Mouse (Mus musculus) CH12.LX (cell line): ENCODE measurements around the gene Igsf8. TPM values are rescaled to one million over a fixed set of nuclear protein-coding genes. Genes with fewer than 3 reads are reported as not detected.

Experiments used
- DNase-seq: peaks from one replicate; pipeline ENCODE4 v3.0.0-alpha.2; 2013; ENCODE audit errors: extremely low read depth
- H3K27ac ChIP-seq: 2 replicates; pipeline ENCODE4 v1.5.1; 2012; ENCODE audit warnings: low read depth, mild to moderate bottlenecking, control low read depth, moderate library complexity; ENCODE audit not compliant: insufficient read depth
- H3K27me3 ChIP-seq: replicated peaks from 2 replicates; pipeline ENCODE3; 2012; ENCODE audit warnings: inconsistent platforms
- H3K36me3 ChIP-seq, 2 experiments: replicated peaks in 1 of 2; 2 replicates each; pipeline versions ENCODE3 to v1.6.1; 2012; ENCODE audit warnings: inconsistent platforms in 1 of 2, low read length in 1 of 2, mild to moderate bottlenecking in 1 of 2, mixed read lengths in 1 of 2, moderate library complexity in 1 of 2; ENCODE audit not compliant: control insufficient read depth in 1 of 2, insufficient read depth in 1 of 2
- H3K4me1 ChIP-seq, 2 experiments: 2 replicates each; pipeline ENCODE4 v1.6.1; 2012; ENCODE audit warnings: inconsistent platforms in 1 of 2, moderate library complexity in 1 of 2; ENCODE audit not compliant: insufficient read depth in 2 of 2, control insufficient read depth in 1 of 2
- H3K4me2 ChIP-seq: 2 replicates; pipeline ENCODE4 v1.6.1; 2012; ENCODE audit warnings: low read depth, mild to moderate bottlenecking, control low read depth; ENCODE audit not compliant: poor library complexity, insufficient read depth, severe bottlenecking
- H3K4me3 ChIP-seq, 3 experiments: fragments of 150-350 bp in 1 of 3; sonication (generic) in 1 of 3; replicated peaks in 1 of 3; 2 replicates each; pipeline versions ENCODE3 to v1.5.1; 2011 to 2012; ENCODE audit warnings: low read depth in 2 of 3, low read length in 2 of 3, mild to moderate bottlenecking in 2 of 3, moderate library complexity in 2 of 3, control low read depth in 1 of 3, improper control_type of control experiment in 1 of 3, inconsistent platforms in 1 of 3, mixed read lengths in 1 of 3; ENCODE audit not compliant: poor library complexity in 1 of 3
- H3K79me2 ChIP-seq: replicated peaks from 2 replicates; pipeline ENCODE4 v1.6.1; 2012; ENCODE audit warnings: mild to moderate bottlenecking, moderate library complexity; ENCODE audit not compliant: control insufficient read depth, poor library complexity, insufficient read depth, severe bottlenecking; ENCODE audit errors: extremely low read depth
- H3K9ac ChIP-seq: 2 replicates; pipeline ENCODE4 v1.6.1; 2012; ENCODE audit warnings: low read depth, mild to moderate bottlenecking, control low read depth, moderate library complexity; ENCODE audit not compliant: insufficient read depth
- H3K9me3 ChIP-seq: replicated peaks from 2 replicates; pipeline ENCODE3; 2012; ENCODE audit warnings: low read length, inconsistent platforms, mixed read lengths
- BHLHE40 ChIP-seq: IDR thresholded peaks from 2 replicates; pipeline ENCODE4 v1.6.1; 2011; ENCODE audit warnings: mild to moderate bottlenecking, low read depth, low read length, improper control_type of control experiment
- CHD1 ChIP-seq: IDR thresholded peaks from 2 replicates; pipeline ENCODE4 v1.6.1; 2012; ENCODE audit warnings: low read depth, low read length, improper control_type of control experiment, inconsistent platforms
- CHD2 ChIP-seq: IDR thresholded peaks from 2 replicates; pipeline ENCODE4 v1.6.1; 2011; ENCODE audit warnings: low read length, improper control_type of control experiment
- E2F4 ChIP-seq: IDR thresholded peaks from 2 replicates; pipeline ENCODE4 v1.6.1; 2011; ENCODE audit warnings: low read depth, low read length, improper control_type of control experiment; ENCODE audit not compliant: insufficient replicate concordance
- ELF1 ChIP-seq: IDR thresholded peaks from 2 replicates; pipeline ENCODE4 v1.6.1; 2014; ENCODE audit warnings: low read depth, mild to moderate bottlenecking, inconsistent platforms, low read length, improper control_type of control experiment
- EP300 ChIP-seq: IDR thresholded peaks from 2 replicates; pipeline ENCODE4 v1.6.1; 2011; ENCODE audit warnings: low read length, improper control_type of control experiment
- ETS1 ChIP-seq: conservative IDR thresholded peaks from 2 replicates; pipeline ENCODE4 v1.6.1; 2012; ENCODE audit warnings: low read depth, mild to moderate bottlenecking, inconsistent platforms, low read length, improper control_type of control experiment, moderate library complexity
- HCFC1 ChIP-seq: IDR thresholded peaks from 2 replicates; pipeline ENCODE4 v1.6.1; 2012; ENCODE audit warnings: low read depth, mild to moderate bottlenecking, inconsistent platforms, low read length, improper control_type of control experiment
- JUN ChIP-seq: IDR thresholded peaks from 2 replicates; pipeline ENCODE4 v1.6.1; 2011; ENCODE audit warnings: low read depth, mild to moderate bottlenecking, low read length, improper control_type of control experiment, moderate library complexity; ENCODE audit not compliant: insufficient read depth
- JUND ChIP-seq: conservative IDR thresholded peaks from 2 replicates; pipeline ENCODE4 v1.6.1; 2011; ENCODE audit warnings: low read depth, low read length, improper control_type of control experiment
- MAFK ChIP-seq: IDR thresholded peaks from 2 replicates; pipeline ENCODE4 v1.6.1; 2011; ENCODE audit warnings: low read length, improper control_type of control experiment; ENCODE audit not compliant: insufficient replicate concordance
- MAX ChIP-seq: IDR thresholded peaks from 2 replicates; pipeline ENCODE4 v1.6.1; 2011; ENCODE audit warnings: low read length, improper control_type of control experiment
- MAZ ChIP-seq: IDR thresholded peaks from 2 replicates; pipeline ENCODE4 v1.6.1; 2012; ENCODE audit warnings: low read depth, mild to moderate bottlenecking, inconsistent platforms, low read length, improper control_type of control experiment, moderate library complexity
- MXI1 ChIP-seq: IDR thresholded peaks from 2 replicates; pipeline ENCODE4 v1.6.1; 2011; ENCODE audit warnings: mild to moderate bottlenecking, low read depth, low read length, improper control_type of control experiment
- MYC ChIP-seq: IDR thresholded peaks from 2 replicates; pipeline ENCODE4 v1.6.1; 2011; ENCODE audit warnings: low read depth, mild to moderate bottlenecking, improper control_type of control experiment, low read length
- NELFE ChIP-seq: IDR thresholded peaks from 2 replicates; pipeline ENCODE4 v1.6.1; 2011; ENCODE audit warnings: low read depth, low read length, improper control_type of control experiment
- PAX5 ChIP-seq: IDR thresholded peaks from 2 replicates; pipeline ENCODE4 v1.6.1; 2012; ENCODE audit warnings: low read length, inconsistent platforms, mixed read lengths
- POLR2A ChIP-seq: IDR thresholded peaks from 2 replicates; pipeline ENCODE4 v1.6.1; 2011; ENCODE audit warnings: low read depth, mild to moderate bottlenecking, improper control_type of control experiment, low read length
- POLR2AphosphoS2 ChIP-seq: IDR thresholded peaks from 2 replicates; pipeline ENCODE4 v1.6.1; 2011; ENCODE audit warnings: low read depth, low read length, improper control_type of control experiment
- RAD21 ChIP-seq: IDR thresholded peaks from 2 replicates; pipeline ENCODE4 v1.6.1; 2011; ENCODE audit warnings: low read depth, mild to moderate bottlenecking, low read length, improper control_type of control experiment, moderate library complexity
- RCOR1 ChIP-seq: conservative IDR thresholded peaks from 2 replicates; pipeline ENCODE4 v1.6.1; 2012; ENCODE audit warnings: low read depth, mild to moderate bottlenecking, inconsistent platforms, low read length, improper control_type of control experiment
- SIN3A ChIP-seq: IDR thresholded peaks from 2 replicates; pipeline ENCODE4 v1.6.1; 2012; ENCODE audit warnings: low read length, improper control_type of control experiment, inconsistent platforms
- SMC3 ChIP-seq: IDR thresholded peaks from 2 replicates; pipeline ENCODE4 v1.6.1; 2011; ENCODE audit warnings: low read depth, low read length, improper control_type of control experiment
- TCF12 ChIP-seq: IDR thresholded peaks from 2 replicates; pipeline ENCODE4 v1.6.1; 2014; ENCODE audit warnings: low read depth, mild to moderate bottlenecking, inconsistent platforms, low read length, improper control_type of control experiment
- USF1 ChIP-seq: IDR thresholded peaks from 2 replicates; pipeline ENCODE4 v1.6.1; 2014; ENCODE audit warnings: low read depth, mild to moderate bottlenecking, inconsistent platforms, low read length, improper control_type of control experiment
- USF2 ChIP-seq: conservative IDR thresholded peaks from 2 replicates; pipeline ENCODE4 v1.6.1; 2011; ENCODE audit warnings: low read depth, low read length, improper control_type of control experiment
- ZKSCAN1 ChIP-seq: IDR thresholded peaks from 2 replicates; pipeline ENCODE4 v1.6.1; 2012; ENCODE audit warnings: low read depth, inconsistent platforms, low read length, improper control_type of control experiment, borderline replicate concordance
- ZMIZ1 ChIP-seq: IDR thresholded peaks from 2 replicates; pipeline ENCODE4 v1.6.1; 2012; ENCODE audit warnings: low read depth, mild to moderate bottlenecking, inconsistent platforms, low read length, improper control_type of control experiment
- ZNF384 ChIP-seq: IDR thresholded peaks from 2 replicates; pipeline ENCODE4 v1.6.1; 2012; ENCODE audit warnings: low read depth, low read length, improper control_type of control experiment, inconsistent platforms
- dilution Hi-C: fragments of 300-500 bp; cut with MboI; formaldehyde crosslinking; loops from 2 replicates; pipeline ENCODE4 v1.14.3; 2020; ENCODE audit warnings: low sequenced_read_pairs; ENCODE audit not compliant: extremely low pct_unique_long_range_greater_than_20kb, extremely low pct_ligation_motif_present
- in situ Hi-C: fragments of 300-500 bp; cut with MboI; formaldehyde crosslinking; loops from 3 replicates; pipeline ENCODE4 v1.14.3; 2019; ENCODE audit warnings: low sequenced_read_pairs, low pct_ligation_motif_present, low pct_unique_long_range_greater_than_20kb, mixed read lengths
- polyA plus RNA-seq: library from polyadenylated mRNA; unstranded; fragments of >175 nt; gene quantifications from 2 replicates; pipeline ENCODE4 v1.2.1, GENCODE M21; 2012; ENCODE audit warnings: low read depth; ENCODE audit not compliant: insufficient read length
- total RNA-seq, 2 experiments: library from RNA; depleted of rRNA; stranded (reverse); fragments of 300-350 nt in 1 of 2; fragments of >200 nt in 1 of 2; gene quantifications; 2 replicates each; pipeline ENCODE4 v1.2.3; 2012 to 2014

Gene Igsf8
- total and polyA plus RNA-seq, 3 experiments = 7.4 to 37.0 (median 25.9) TPM

DNA sequence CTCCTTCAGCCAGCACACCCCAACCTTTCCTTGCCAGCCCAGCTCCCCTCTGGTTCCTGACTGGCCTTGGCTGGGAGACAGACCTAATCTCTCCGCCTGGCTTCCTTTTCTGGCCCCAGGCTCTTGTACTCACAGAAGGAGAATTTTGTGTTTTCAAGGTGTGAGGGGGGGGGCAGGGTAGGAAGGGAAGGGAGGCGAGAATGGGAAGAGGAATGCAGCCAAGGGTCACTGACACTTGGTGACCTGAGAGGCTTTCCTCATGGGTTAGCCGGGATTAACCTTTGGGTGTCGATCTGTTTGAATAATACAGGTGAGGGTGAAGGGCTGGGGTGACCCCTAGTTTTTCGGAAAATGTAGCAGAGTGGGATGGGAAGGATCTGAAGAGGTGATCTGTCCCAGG lies 12.7 kb downstream of the Igsf8 start:
- no peak for DNase-seq
- H3K4me1 ChIP-seq = peaks cover 10 to 28% of the 10 kb centered on the region in 2 experiments
- no peaks in the 10 kb centered on the region for H3K36me3 ChIP-seq
- H3K27ac ChIP-seq = no peak overlapping the region
- no peak overlapping the region for H3K4me3 ChIP-seq
- no peak for TF ChIP-seq USF2
- TF ChIP-seq JUN = no peak
- TF ChIP-seq MAX = no peak
- TF ChIP-seq MXI1 = no peak
- TF ChIP-seq POLR2A = no peak
- TF ChIP-seq PAX5 = no peak
- TF ChIP-seq ZMIZ1 = no peak
- TF ChIP-seq MAFK = no peak
- no peak for TF ChIP-seq RCOR1
- no peak for TF ChIP-seq ELF1
- no peak for TF ChIP-seq USF1
- no peak for TF ChIP-seq ZKSCAN1
- TF ChIP-seq BHLHE40 = no peak
- no peak for TF ChIP-seq ETS1
- no peak for TF ChIP-seq MAZ
- no peak for TF ChIP-seq CHD1
- no peak for TF ChIP-seq CHD2
- no peak for TF ChIP-seq JUND
- no peak for TF ChIP-seq E2F4
- TF ChIP-seq TCF12 = no peak
- no peak overlapping the region for H3K9ac ChIP-seq
- dilution Hi-C loops = no loop called here
- H3K4me2 ChIP-seq = no peak overlapping the region
- no peaks in the 10 kb centered on the region for H3K27me3 ChIP-seq
- H3K9me3 ChIP-seq = no peaks in the 10 kb centered on the region
- in situ Hi-C loops = no loop called here
- H3K79me2 ChIP-seq = no peaks in the 10 kb centered on the region

DNA sequence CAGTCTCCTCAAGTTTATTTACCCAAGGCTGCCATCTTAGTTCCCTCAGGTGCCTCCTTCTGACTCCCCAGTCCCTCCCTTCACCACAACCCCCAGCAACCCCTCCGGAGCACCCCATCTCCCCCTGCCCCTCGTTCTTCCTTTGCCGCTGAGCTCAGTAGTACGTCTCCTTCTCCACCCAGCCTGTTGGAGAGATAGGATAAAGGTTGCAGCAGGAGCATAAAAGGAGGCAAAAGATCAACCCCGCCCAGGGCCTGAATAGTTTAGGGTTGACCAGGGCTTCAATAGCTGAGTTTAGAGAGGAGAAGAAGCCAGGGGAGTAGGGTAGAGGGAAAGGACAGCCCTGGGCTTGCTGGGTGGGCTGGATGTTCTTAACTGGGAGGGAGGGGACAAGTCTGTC lies 13.1 kb downstream of the Igsf8 start:
- H3K4me3 ChIP-seq = no peak overlapping the region
- no peak overlapping the region for H3K27ac ChIP-seq
- no peak overlapping the region for H3K4me2 ChIP-seq
- no peak for TF ChIP-seq USF1
- TF ChIP-seq SMC3 = no peak
- TF ChIP-seq MYC = no peak
- no peak for TF ChIP-seq RCOR1
- TF ChIP-seq USF2 = no peak
- no peak for TF ChIP-seq CHD2
- no peak for TF ChIP-seq POLR2AphosphoS2
- no peak for TF ChIP-seq CHD1
- TF ChIP-seq ZNF384 = no peak
- TF ChIP-seq SIN3A = no peak
- TF ChIP-seq EP300 = no peak
- TF ChIP-seq MAX = no peak
- TF ChIP-seq RAD21 = no peak
- TF ChIP-seq JUN = no peak
- no peak for TF ChIP-seq PAX5
- no peak for TF ChIP-seq HCFC1
- TF ChIP-seq NELFE = no peak
- TF ChIP-seq ELF1 = no peak
- TF ChIP-seq BHLHE40 = no peak
- H3K9me3 ChIP-seq = no peaks in the 10 kb centered on the region
- H3K27me3 ChIP-seq = no peaks in the 10 kb centered on the region
- dilution Hi-C loops (no loop called here), in situ Hi-C loops (no loop called here)
- no peak for DNase-seq
- H3K36me3 ChIP-seq = no peaks in the 10 kb centered on the region
- H3K79me2 ChIP-seq = no peaks in the 10 kb centered on the region
- H3K9ac ChIP-seq = no peak overlapping the region
- peaks cover 10 to 29% of the 10 kb centered on the region in 2 experiments for H3K4me1 ChIP-seq
